Mouse (Mus musculus): ENCODE measurements around the gene Hhat. TPM values are rescaled to one million over a fixed set of nuclear protein-coding genes. Genes with fewer than 3 reads are reported as not detected.

The Hhat gene
- total RNA-seq, 2 experiments from 2014 or later: 0.62 to 1.3 TPM

- DNase-seq: no peak
Observed at GRCm38 (mm10) chr1:192649233-192649632, 121.8 kb downstream of the Hhat start.

GRCm38 (mm10) chr1:192647361-192647760, 123.7 kb downstream of the Hhat start:
- DNase-seq: no peak

GRCm38 (mm10) chr1:192642126-192642525, 128.9 kb downstream of the Hhat start:
- DNase-seq: no peak

GRCm38 (mm10) chr1:192639175-192639574, 131.8 kb downstream of the Hhat start:
- DNase-seq: no peak

GRCm38 (mm10) chr1:192621843-192622242, 149.2 kb downstream of the Hhat start:
- DNase-seq: no peak

GRCm38 (mm10) chr1:192613271-192613670, 157.8 kb downstream of the Hhat start:
- no peak for DNase-seq

GRCm38 (mm10) chr1:192611996-192612739, 158.9 kb downstream of the Hhat start:
- no peak for DNase-seq

GRCm38 (mm10) chr1:192606876-192607275, 164.1 kb downstream of the Hhat start:
- DNase-seq: no peak

- DNase-seq: no peak
Observed at GRCm38 (mm10) chr1:192604413-192604812, 166.6 kb downstream of the Hhat start.

GRCm38 (mm10) chr1:192603556-192603955, 167.5 kb downstream of the Hhat start:
- DNase-seq: no peak

- no peak for DNase-seq
Observed at GRCm38 (mm10) chr1:192601206-192601605, 169.8 kb downstream of the Hhat start.

GRCm38 (mm10) chr1:192599746-192600145, 171.3 kb downstream of the Hhat start:
- DNase-seq: no peak

- DNase-seq: peak; percentile 82 to 85
Observed at GRCm38 (mm10) chr1:192598380-192598779, 172.6 kb downstream of the Hhat start.

GRCm38 (mm10) chr1:192595426-192595825, 175.6 kb downstream of the Hhat start:
- no peak for DNase-seq

GRCm38 (mm10) chr1:192593492-192593891, 177.5 kb downstream of the Hhat start:
- DNase-seq: no peak

GRCm38 (mm10) chr1:192587451-192587850, 183.6 kb downstream of the Hhat start:
- DNase-seq: peak in 1 of 2 experiments; percentile 30

- no peak for DNase-seq
Observed at GRCm38 (mm10) chr1:192585289-192585688, 185.7 kb downstream of the Hhat start.

- no peak for DNase-seq
Observed at GRCm38 (mm10) chr1:192582921-192583320, 188.1 kb downstream of the Hhat start.

GRCm38 (mm10) chr1:192564691-192565090, 206.3 kb downstream of the Hhat start:
- no peak for DNase-seq

GRCm38 (mm10) chr1:192559341-192559740, 211.7 kb downstream of the Hhat start:
- no peak for DNase-seq

GRCm38 (mm10) chr1:192557978-192558594, 212.9 kb downstream of the Hhat start:
- DNase-seq: peak; percentile 19 to 22

GRCm38 (mm10) chr1:192555516-192555915, 215.5 kb downstream of the Hhat start:
- no peak for DNase-seq

GRCm38 (mm10) chr1:192550561-192550960, 220.5 kb downstream of the Hhat start:
- DNase-seq: no peak

- no peak for DNase-seq
Observed at GRCm38 (mm10) chr1:192546843-192547242, 224.2 kb downstream of the Hhat start.
